Mouse (Mus musculus) cerebellum, adult 11 months (tissue): ENCODE measurements at regions not wholly inside any gene's neighbourhood (a gene's known extent, or its start where the extent isn't known, plus 50 kb on each side); places are given as distances from the start of the nearest gene placed in this dataset.

Experiments used
- DNase-seq: peaks from one replicate; pipeline ENCODE4 v3.0.0; 2022

- DNase-seq = no peak
Measured at GRCm38 (mm10) chr1:61137210-61137885, 159.6 kb downstream of the Icos start.

DNA sequence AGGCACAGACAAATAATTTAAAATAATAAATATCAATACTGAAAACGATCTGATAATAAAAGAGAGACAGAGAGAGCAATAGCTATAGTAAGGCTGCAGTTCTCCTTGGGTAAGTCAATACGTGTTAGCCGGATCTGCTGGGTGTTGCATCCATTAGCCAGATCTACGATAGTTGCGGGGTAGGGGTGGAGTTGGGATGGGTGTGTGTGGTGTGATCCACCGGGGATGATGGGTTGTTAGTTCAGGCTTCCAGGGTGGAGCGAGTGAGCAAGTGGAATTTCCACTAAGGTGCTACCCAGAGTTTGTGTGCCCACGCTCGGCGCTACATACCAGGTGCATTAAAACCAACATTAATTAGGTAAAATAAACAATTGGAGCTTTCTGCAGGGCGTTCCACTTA is 160.2 kb downstream of the Icos start:
- DNase-seq = no peak

DNA sequence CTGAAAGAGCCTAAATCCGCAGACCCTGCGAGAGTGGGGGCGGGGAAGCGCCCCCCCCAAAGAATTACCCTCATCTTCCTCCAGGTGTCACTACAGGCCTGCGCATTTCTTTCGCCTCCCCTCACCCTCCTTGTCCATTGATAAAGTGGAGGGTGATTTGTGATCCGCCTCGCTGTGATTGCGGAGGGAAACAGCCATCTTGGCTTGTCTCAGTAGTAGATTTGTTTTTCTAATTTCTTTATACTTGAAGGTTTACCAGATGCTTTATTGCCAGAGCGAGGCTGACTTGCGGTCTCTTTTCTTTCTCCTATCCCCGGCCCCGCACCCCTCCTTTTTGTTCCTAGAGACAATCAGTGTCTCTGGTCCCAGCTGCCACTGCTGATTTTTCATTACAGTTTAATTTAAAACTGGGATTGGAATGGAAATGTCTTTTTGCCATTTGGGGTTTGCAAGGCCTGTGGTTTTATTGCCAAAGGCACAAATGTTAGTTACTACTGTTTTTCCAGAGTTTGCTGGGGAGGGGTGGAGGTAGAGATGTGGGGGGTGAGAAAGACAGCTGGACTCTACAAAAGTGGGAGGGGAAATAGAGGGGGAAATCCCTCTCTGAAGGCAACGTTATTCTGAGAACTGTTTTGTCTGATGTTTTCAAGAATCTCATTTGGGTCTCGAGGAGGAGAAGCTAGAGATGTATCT is 161.7 kb downstream of the Icos start:
- no peak for DNase-seq

DNA sequence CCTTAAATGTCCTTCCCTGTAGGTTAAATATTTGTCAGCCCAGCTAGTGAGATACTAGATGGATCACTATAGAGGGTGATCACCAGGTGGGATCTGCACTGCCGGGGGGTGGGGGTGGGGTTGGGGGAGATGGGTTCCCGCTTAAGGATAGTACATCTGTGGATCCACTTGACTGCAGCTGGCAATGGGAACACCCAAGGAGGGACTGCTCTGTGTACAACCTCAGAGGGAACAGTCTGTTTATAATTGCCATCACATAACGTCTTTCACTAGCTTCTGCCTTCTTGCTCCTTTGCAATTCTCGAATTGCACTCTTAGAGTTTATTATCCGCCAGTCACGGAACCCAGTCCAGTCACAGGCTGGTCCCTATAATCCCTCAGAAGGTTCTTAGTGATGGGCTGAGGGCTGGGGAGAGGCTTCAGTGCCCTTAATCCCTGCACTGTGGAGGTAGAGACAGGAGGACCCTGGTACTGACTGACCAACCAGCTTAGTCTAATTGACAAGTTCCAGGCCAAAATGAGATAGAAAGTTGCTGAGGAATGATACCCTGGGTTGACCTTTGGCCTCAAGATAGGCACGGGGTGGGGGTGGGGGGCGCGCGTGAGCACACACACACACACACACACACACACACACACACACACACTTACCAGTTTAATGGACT is 162.4 kb downstream of the Icos start:
- DNase-seq = no peak

DNA sequence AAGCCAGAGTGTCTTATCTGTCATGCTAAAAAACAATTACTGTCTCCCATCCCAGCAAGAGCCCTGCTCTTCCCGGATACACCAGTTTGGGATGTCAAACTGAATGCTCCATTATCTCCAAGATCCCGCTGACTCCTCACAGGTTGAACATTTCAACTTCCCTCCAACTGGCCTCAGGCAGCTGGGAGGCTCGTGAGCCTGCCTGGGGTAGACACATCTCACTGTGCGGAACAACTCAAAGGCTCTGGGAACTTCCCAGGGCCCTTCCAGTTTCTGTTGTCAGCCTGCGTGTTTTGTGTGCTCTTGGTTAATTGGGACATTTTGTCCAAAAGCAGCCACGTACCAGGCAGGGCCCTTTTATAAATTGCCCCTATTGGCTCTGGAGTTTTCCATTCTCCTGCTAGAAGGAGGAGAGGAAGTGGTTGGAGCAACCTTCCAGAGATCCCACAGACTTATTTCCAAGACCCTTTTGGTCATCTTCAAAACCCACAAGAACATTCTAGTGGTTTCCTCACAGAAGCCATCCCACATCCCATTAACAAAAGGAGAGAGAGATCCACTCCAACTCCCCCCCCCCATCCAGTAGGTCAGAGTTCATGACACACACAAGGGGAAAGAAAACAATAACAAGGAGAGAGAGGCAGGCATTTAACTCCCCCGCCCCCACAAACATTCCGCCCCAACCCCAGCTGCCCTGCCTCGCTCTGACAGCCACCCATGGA is 163.3 kb downstream of the Icos start:
- DNase-seq = no peak

DNA sequence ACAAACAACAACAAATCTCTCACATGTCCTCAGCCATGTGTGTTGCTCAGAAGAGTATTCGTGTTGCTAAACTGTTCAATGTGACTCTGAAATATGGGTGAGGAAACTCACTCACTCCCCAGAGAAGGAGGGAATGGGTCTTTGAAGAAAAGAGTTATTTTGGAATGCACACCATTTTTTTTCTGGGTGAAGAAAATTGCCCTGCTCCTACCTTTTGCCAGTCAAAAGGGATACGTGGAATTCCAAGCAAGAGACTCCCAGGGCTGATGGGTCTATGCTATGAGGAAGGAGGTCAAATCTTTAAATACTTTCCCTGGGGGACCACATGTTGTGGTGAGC is 163.8 kb downstream of the Icos start:
- DNase-seq = no peak

- no peak for DNase-seq
Measured at GRCm38 (mm10) chr1:61141952-61142351, 164.2 kb downstream of the Icos start.

DNA sequence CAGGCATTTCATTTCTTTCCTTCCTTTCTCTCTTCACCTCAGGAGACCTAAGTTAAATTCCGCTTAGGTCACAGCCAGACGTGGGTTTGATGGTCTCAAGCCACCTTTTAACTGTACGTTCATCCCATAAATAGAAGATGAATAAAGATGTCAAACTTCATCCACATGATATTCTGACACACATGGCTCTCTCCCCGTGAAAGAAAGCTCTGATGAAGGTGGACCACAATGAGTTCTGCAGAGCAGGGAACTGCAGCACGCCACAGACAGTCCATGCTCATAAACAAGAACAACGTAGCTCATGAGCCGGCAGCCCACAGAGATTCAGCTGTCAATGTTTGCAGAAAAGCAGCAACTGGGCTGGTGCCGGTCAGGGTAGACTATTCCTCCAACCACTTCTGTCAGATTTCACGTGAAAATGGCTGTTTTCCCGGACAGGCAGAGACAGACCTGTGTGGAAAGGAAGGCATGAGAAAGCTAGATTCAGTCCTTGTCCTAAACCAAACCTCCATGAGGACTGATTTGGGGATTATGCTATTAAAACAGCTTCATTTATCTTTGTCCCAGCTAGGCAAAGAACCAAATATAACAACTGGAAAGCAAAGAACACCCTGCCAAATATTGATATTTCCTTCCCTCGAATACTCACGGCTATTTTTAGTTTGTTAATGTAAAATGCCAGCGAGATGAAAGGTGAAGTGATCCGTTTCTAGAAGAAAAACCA is 165.5 kb downstream of the Icos start:
- DNase-seq = no peak

GRCm38 (mm10) chr1:61143754-61144066 is 166.0 kb downstream of the Icos start:
- no peak for DNase-seq

- no peak for DNase-seq
Measured at GRCm38 (mm10) chr1:61145013-61145412, 167.3 kb downstream of the Icos start.

- DNase-seq = no peak
Measured at GRCm38 (mm10) chr1:61145572-61145971, 167.8 kb downstream of the Icos start.

DNA sequence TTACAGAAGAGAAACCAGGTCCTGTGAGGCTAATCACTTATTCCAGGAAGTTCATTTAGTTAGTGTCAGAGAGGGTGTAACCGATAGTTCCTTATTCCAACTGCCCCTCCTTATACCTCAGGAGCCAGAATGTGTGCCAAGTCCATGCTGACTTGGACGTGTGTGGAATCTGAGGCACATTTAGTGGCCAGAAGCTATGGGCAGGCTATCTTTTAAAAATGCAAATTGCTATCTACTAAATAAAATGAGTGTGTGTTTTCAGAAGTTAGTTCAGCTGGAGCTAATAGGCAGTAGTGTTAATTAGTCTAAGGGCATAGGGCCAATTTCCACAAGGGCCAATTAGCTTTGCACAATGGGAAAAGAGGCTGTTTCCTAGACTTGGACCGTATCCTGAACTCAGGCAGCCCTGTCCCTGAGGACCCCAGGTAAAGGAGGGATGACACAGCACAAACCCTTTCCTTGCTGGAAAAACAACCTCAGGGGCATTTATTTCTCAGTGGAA is 168.5 kb downstream of the Icos start:
- no peak for DNase-seq

- no peak for DNase-seq
Measured at GRCm38 (mm10) chr1:61151742-61152141, 174.0 kb downstream of the Icos start.

- no peak for DNase-seq
Measured at GRCm38 (mm10) chr1:61152157-61152556, 174.4 kb downstream of the Icos start.

DNA sequence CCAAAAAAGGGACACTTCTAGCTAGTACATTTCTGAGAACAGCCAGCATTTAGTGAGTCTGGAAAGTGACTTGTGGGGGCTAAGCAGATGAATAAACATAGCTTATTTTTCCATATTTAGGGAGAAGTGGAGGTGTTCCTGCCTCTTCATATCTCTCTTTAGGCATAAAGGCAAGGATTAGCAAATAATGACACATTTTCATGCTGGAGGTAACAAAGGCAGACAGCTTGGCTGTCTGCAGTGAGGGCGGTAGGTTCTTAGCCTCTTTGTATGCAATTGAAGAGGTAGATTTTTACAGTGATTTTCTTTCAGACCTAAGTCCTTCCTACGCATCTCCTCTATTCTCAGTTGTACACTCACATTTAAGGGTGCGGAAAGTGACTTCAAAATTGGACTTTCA is 176.5 kb downstream of the Icos start:
- no peak for DNase-seq

DNA sequence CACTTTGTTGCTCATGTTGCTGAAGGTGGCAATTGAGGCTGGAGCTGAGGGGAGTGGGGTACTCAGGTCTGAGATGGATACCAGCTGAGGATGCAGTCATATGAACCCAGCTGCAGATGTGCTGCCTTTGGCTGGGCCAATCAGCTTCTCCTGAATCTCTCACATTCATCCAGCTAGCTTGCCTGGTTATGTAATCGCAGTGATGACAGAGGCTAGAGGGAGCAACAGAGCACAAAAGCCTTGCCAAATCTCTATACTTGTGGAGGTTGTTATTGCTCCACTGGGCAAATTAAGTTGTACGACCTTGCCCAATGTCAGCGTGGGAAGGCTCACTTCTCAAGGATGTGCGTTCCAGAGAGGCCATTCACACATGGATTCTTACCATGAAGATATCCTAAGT is 179.5 kb downstream of the Icos start:
- DNase-seq = no peak

GRCm38 (mm10) chr1:61160505-61160904 is 182.8 kb downstream of the Icos start:
- DNase-seq = no peak

DNA sequence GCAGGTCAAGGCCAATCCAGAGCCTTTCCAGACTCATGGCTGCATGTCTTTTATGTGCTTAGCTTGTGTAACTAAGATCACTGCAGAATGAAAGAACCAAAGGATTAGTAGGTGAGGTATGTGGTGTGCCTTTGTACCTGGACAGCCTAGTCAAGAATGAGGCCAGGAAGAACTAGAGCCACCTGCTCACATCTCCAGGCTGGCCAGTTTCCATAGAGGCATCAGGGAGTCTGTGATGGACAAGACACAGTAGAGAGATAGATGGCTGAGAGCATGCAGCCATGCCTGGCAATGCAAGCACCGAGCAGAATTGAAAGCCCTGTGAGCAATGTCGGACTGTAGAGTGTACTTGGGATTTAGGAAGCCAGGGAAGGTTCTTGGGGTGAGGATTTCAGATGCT is 186.5 kb downstream of the Icos start:
- DNase-seq = no peak

- DNase-seq = no peak
Measured at GRCm38 (mm10) chr1:61171941-61172340, 194.2 kb downstream of the Icos start.

DNA sequence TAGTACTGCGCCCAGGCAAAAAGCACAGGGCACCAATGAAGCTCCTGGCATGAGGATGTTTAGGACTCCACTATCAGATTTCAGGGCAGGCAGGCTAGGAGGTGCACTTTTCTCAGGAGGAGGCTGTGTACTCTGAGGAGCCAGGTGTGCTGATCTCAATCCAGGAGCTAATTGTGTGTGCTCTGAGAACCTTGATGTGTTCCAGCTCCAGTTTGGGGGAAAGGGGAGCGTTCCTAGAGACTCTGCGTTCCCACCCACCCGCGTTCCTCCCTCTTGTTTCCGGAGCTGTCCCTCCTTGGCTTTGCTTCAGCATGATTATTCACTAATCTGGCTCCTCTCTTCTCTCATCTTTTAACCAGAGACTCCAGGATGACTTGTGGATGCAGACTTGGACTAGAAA is 195.2 kb downstream of the Icos start:
- no peak for DNase-seq

DNA sequence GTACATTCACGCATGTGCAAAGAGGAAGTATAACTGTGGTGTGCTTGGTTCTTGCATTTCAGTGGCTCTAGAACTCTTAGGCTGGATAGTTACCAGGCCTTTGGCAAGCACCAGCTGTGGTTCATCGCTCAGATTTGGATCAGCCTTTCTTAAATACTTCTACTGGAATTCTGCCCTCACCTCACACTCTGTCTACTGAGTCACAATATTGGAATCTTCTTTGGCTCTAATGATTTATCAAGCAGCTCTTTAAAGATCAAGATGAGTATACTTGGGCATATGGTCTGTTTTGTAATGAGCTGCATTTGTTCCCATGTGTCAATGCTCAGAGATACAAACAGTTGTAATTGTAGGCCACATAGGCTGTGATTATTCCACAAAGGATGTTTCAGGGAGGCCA is 197.5 kb downstream of the Icos start:
- DNase-seq = no peak

- no peak for DNase-seq
Measured at GRCm38 (mm10) chr1:61179461-61179860, 201.7 kb downstream of the Icos start.
